Mouse (Mus musculus): ENCODE results near the gene M1ap. TPM values are rescaled to one million over a fixed set of nuclear protein-coding genes. Genes with fewer than 3 reads are reported as not detected.

M1ap gene
- total and polyA plus RNA-seq, 3 experiments = 0.31 to 0.34 TPM; not detected in 1

- intact Hi-C loops (cut with DNase I) = no loop called here
- Histone ChIP-seq H3K4me3 (no peak overlapping the region), H3K36me3 (ENCODE audit: control insufficient read depth, insufficient read depth, low read length) (no peaks in the 10 kb centered on the region), H3K9ac (ENCODE audit: low read depth, low read length) (no peak overlapping the region), H3K27me3 (ENCODE audit: control insufficient read depth, insufficient read depth, low read length) (no peaks in the 10 kb centered on the region), H3K4me1 (ENCODE audit: control insufficient read depth, insufficient read depth, low read length) (peaks cover 5% of the 10 kb centered on the region), H3K79me2 (replicated peaks; ENCODE audit: control insufficient read depth, insufficient read depth, low read length) (no peaks in the 10 kb centered on the region), H3K27ac (no peak overlapping the region; the same call in 1 of the 2 replicates)
- no peak for DNase-seq
- WGBS = 49% methylated on average over 12 of the region's 12 CpGs
- no peak for TF ChIP-seq POLR2A (IDR thresholded peaks at IDR 0.05; ENCODE audit: insufficient read depth, low read depth, low read length)
- no peak for TF ChIP-seq CTCF (IDR thresholded peaks at IDR 0.05)
- TF ChIP-seq EP300 (IDR thresholded peaks at IDR 0.05; ENCODE audit: insufficient read depth, low read depth, low read length) = no peak
Measured at GRCm38 (mm10) chr6:83014482-83015466, 68.1 kb downstream of the M1ap start.

GRCm38 (mm10) chr6:83015749-83016148 is 69.0 kb downstream of the M1ap start:
- Histone ChIP-seq H3K9ac (ENCODE audit: low read depth, low read length) (no peak overlapping the region), H3K27me3 (ENCODE audit: control insufficient read depth, insufficient read depth, low read length) (no peaks in the 10 kb centered on the region), H3K27ac (no peak overlapping the region), H3K36me3 (ENCODE audit: control insufficient read depth, insufficient read depth, low read length) (no peaks in the 10 kb centered on the region), H3K79me2 (replicated peaks; ENCODE audit: control insufficient read depth, insufficient read depth, low read length) (no peaks in the 10 kb centered on the region), H3K4me3 (no peak overlapping the region), H3K4me1 (ENCODE audit: control insufficient read depth, insufficient read depth, low read length) (peaks cover 3% of the 10 kb centered on the region)
- intact Hi-C loops (cut with DNase I) = no loop called here
- no peak for TF ChIP-seq EP300 (IDR thresholded peaks at IDR 0.05; ENCODE audit: insufficient read depth, low read depth, low read length)
- no peak for TF ChIP-seq POLR2A (IDR thresholded peaks at IDR 0.05; ENCODE audit: insufficient read depth, low read depth, low read length)
- no peak for TF ChIP-seq CTCF (IDR thresholded peaks at IDR 0.05)
- WGBS = 91% methylated on average over 2 of the region's 2 CpGs
- DNase-seq = no peak

DNA sequence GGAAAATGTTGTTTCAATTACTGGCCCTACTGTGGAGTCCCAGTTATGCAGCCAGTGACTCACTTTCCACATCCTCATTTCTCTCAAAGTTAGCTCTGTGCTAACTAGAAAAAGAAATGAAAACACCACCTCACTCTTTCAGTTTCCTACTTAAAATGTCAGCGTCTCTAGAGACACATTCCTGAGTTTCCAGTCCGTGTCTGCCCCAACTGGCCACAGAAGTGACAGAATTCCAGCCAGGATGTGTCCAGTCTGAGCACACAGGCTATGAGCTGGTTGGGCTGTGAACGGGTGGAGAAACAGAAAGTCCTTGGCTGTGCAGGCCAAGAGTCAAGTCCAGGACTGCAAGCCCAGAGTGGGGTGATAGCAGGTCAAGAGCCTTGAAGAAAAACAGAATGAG is 70.5 kb downstream of the M1ap start:
- Histone ChIP-seq H3K4me3 (no peak overlapping the region), H3K9ac (ENCODE audit: low read depth, low read length) (no peak overlapping the region), H3K27me3 (ENCODE audit: control insufficient read depth, insufficient read depth, low read length) (no peaks in the 10 kb centered on the region), H3K36me3 (ENCODE audit: control insufficient read depth, insufficient read depth, low read length) (no peaks in the 10 kb centered on the region), H3K4me1 (ENCODE audit: control insufficient read depth, insufficient read depth, low read length) (peaks cover 3% of the 10 kb centered on the region), H3K79me2 (replicated peaks; ENCODE audit: control insufficient read depth, insufficient read depth, low read length) (no peaks in the 10 kb centered on the region), H3K27ac (peak overlapping the region; percentile 55)
- intact Hi-C loops (cut with DNase I) = no loop called here
- 6% methylated on average over 3 of the region's 3 CpGs for WGBS
- DNase-seq = peak; percentile 59 to 81
- no peak for TF ChIP-seq CTCF (IDR thresholded peaks at IDR 0.05)
- TF ChIP-seq EP300 (IDR thresholded peaks at IDR 0.05; ENCODE audit: insufficient read depth, low read depth, low read length) = peak; percentile 66; the same call in 1 of the 2 replicates
- 0 out of 2 replicates have a peak, but pooled peaks have one; percentile 22 for TF ChIP-seq POLR2A (IDR thresholded peaks at IDR 0.05; ENCODE audit: insufficient read depth, low read depth, low read length)

- Histone ChIP-seq H3K4me1 (ENCODE audit: control insufficient read depth, insufficient read depth, low read length) (peaks cover 3% of the 10 kb centered on the region), H3K36me3 (ENCODE audit: control insufficient read depth, insufficient read depth, low read length) (no peaks in the 10 kb centered on the region), H3K9ac (ENCODE audit: low read depth, low read length) (no peak overlapping the region), H3K4me3 (no peak overlapping the region), H3K79me2 (replicated peaks; ENCODE audit: control insufficient read depth, insufficient read depth, low read length) (no peaks in the 10 kb centered on the region), H3K27ac (no peak overlapping the region), H3K27me3 (ENCODE audit: control insufficient read depth, insufficient read depth, low read length) (no peaks in the 10 kb centered on the region)
- intact Hi-C loops (cut with DNase I) = no loop called here
- DNase-seq = no peak
- WGBS = 76% methylated on average over 3 of the region's 3 CpGs
- no peak for TF ChIP-seq CTCF (IDR thresholded peaks at IDR 0.05)
- no peak for TF ChIP-seq POLR2A (IDR thresholded peaks at IDR 0.05; ENCODE audit: insufficient read depth, low read depth, low read length)
- TF ChIP-seq EP300 (IDR thresholded peaks at IDR 0.05; ENCODE audit: insufficient read depth, low read depth, low read length) = no peak
Measured at GRCm38 (mm10) chr6:83019044-83019443, 72.3 kb downstream of the M1ap start.

DNA sequence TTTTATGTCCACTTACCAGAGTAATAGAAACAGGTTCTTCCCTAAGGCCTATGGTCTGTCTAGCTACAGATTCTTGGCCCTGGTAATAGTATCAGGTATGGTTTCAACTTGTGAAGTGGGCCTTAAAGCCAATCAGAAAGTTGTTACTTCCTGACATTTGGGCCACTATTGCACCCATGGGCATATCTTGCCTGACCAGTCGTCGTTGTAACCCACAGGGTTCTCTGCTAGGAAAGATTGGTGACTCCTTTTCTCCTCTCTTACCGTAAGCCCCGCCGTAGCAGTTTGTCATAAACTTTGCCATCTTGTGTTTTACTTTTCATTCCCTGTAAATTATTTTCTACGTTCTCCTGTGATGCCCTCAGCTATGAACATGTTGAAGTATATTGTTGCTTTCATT is 73.4 kb downstream of the M1ap start:
- Histone ChIP-seq H3K27ac (no peak overlapping the region), H3K4me1 (ENCODE audit: control insufficient read depth, insufficient read depth, low read length) (peaks cover 3% of the 10 kb centered on the region), H3K9ac (ENCODE audit: low read depth, low read length) (no peak overlapping the region), H3K79me2 (replicated peaks; ENCODE audit: control insufficient read depth, insufficient read depth, low read length) (no peaks in the 10 kb centered on the region), H3K4me3 (no peak overlapping the region), H3K27me3 (ENCODE audit: control insufficient read depth, insufficient read depth, low read length) (no peaks in the 10 kb centered on the region), H3K36me3 (ENCODE audit: control insufficient read depth, insufficient read depth, low read length) (no peaks in the 10 kb centered on the region)
- TF ChIP-seq POLR2A (IDR thresholded peaks at IDR 0.05; ENCODE audit: insufficient read depth, low read depth, low read length) (no peak), CTCF (IDR thresholded peaks at IDR 0.05) (no peak), EP300 (IDR thresholded peaks at IDR 0.05; ENCODE audit: insufficient read depth, low read depth, low read length) (no peak)
- intact Hi-C loops (cut with DNase I) = no loop called here
- DNase-seq = no peak
- 93% methylated on average over 6 of the region's 6 CpGs for WGBS
